Mouse (Mus musculus) heart, embryonic 14.5 days (tissue): ENCODE results near the gene Zfp36l1. TPM values are rescaled to one million over a fixed set of nuclear protein-coding genes. Genes with fewer than 3 reads are reported as not detected.

Experiments used
- ATAC-seq: fragments of 200-750 bp; cut with Nextera tagmentation; 2 replicates; pipeline ENCODE4 v1.8.0; 2017; ENCODE audit warnings: low read depth, moderate TSS enrichment; ENCODE audit not compliant: insufficient number of reproducible peaks, insufficient read depth, low FRiP score
- H3K27ac ChIP-seq, 2 experiments: fragments of 200-500 bp in 1 of 2; fragments of 300-500 bp in 1 of 2; sonication (generic) in 1 of 2; replicated peaks in 1 of 2; 2 replicates each; pipeline ENCODE4 v1.5.1; 2012 to 2014; ENCODE audit warnings: low read depth in 2 of 2, low read length in 2 of 2, control low read depth in 1 of 2, mild to moderate bottlenecking in 1 of 2, mixed read lengths in 1 of 2; ENCODE audit not compliant: control insufficient read depth in 1 of 2, insufficient read depth in 1 of 2
- H3K27me3 ChIP-seq: fragments of 300-500 bp; sonication (generic); 2 replicates; pipeline ENCODE4 v1.6.1; 2014; ENCODE audit warnings: mild to moderate bottlenecking, low read length, control low read depth; ENCODE audit not compliant: control insufficient read depth, insufficient read depth
- H3K36me3 ChIP-seq: fragments of 300-500 bp; sonication (generic); 2 replicates; pipeline ENCODE4 v1.6.1; 2014; ENCODE audit warnings: mild to moderate bottlenecking, control low read depth, low read length, mixed read lengths; ENCODE audit not compliant: control insufficient read depth, insufficient read depth
- H3K4me1 ChIP-seq, 2 experiments: fragments of 200-500 bp in 1 of 2; fragments of 300-500 bp in 1 of 2; sonication (generic) in 1 of 2; 2 replicates each; pipeline ENCODE4 v1.6.1; 2012 to 2014; ENCODE audit warnings: low read length in 2 of 2, control low read depth in 1 of 2, mixed read lengths in 1 of 2; ENCODE audit not compliant: control insufficient read depth in 2 of 2, insufficient read depth in 2 of 2
- H3K4me2 ChIP-seq: fragments of 300-500 bp; sonication (generic); 2 replicates; pipeline ENCODE4 v1.6.1; 2014; ENCODE audit warnings: mild to moderate bottlenecking, low read length
- H3K4me3 ChIP-seq, 2 experiments: fragments of 200-500 bp in 1 of 2; fragments of 300-500 bp in 1 of 2; sonication (generic) in 1 of 2; 2 replicates each; pipeline ENCODE4 v1.5.1; 2012 to 2014; ENCODE audit warnings: low read length in 2 of 2, mild to moderate bottlenecking in 2 of 2, control low read depth in 1 of 2, low read depth in 1 of 2, moderate library complexity in 1 of 2; ENCODE audit not compliant: control insufficient read depth in 1 of 2, insufficient read depth in 1 of 2
- H3K9ac ChIP-seq: fragments of 300-500 bp; sonication (generic); 2 replicates; pipeline ENCODE4 v1.6.1; 2014; ENCODE audit warnings: mild to moderate bottlenecking, low read length
- H3K9me3 ChIP-seq: fragments of 300-500 bp; sonication (generic); 2 replicates; pipeline ENCODE4 v1.6.1; 2016; ENCODE audit warnings: low read length, control low read depth; ENCODE audit not compliant: control insufficient read depth
- WGBS: fragments of 180-500 bp; shearing (Covaris S2); extraction: QIAGEN DNeasy Blood & Tissue Kit; methylation state at CpG from one replicate; pipeline ENCODE4 v1.1.7; 2014; 5-methylcytosine and 5-hydroxymethylcytosine counted together
- polyA plus RNA-seq: library from polyadenylated mRNA; unstranded; fragments of >200 nt; fragmentation: Nextera tagmentation; extraction: Ambion mirVana; gene quantifications from 2 replicates; pipeline ENCODE4 v1.2.1, GENCODE M21; 2014

Zfp36l1 gene
- polyA plus RNA-seq, 1 experiment from 2014 or later, result 125 TPM

- Histone ChIP-seq H3K4me3 (no peak overlapping the region), H3K4me2 (peak overlapping the region; percentile 33), H3K4me1 (peaks cover 8 to 16% of the 10 kb centered on the region in 2 experiments), H3K27me3 (no peaks in the 10 kb centered on the region), H3K27ac (peak overlapping the region; percentile 74 to 78), H3K36me3 (no peaks in the 10 kb centered on the region), H3K9ac (peak overlapping the region; percentile 26; the same call in 1 of the 2 replicates), H3K9me3 (no peaks in the 10 kb centered on the region)
- ATAC-seq, result no peak
- WGBS, result 13% methylated on average over 8 of the region's 8 CpGs
Observed at GRCm38 (mm10) chr12:80091080-80091479, 21.7 kb downstream of the Zfp36l1 start.

GRCm38 (mm10) chr12:80090529-80090928 is 22.3 kb downstream of the Zfp36l1 start:
- Histone ChIP-seq H3K36me3 (no peaks in the 10 kb centered on the region), H3K27ac (peak overlapping the region; percentile 71 to 78), H3K4me2 (no peak overlapping the region), H3K4me1 (peaks cover 8 to 16% of the 10 kb centered on the region in 2 experiments), H3K27me3 (no peaks in the 10 kb centered on the region), H3K4me3 (no peak overlapping the region), H3K9ac (no peak overlapping the region), H3K9me3 (no peaks in the 10 kb centered on the region)
- WGBS, result 60% methylated on average over 5 of the region's 5 CpGs
- no peak for ATAC-seq

DNA sequence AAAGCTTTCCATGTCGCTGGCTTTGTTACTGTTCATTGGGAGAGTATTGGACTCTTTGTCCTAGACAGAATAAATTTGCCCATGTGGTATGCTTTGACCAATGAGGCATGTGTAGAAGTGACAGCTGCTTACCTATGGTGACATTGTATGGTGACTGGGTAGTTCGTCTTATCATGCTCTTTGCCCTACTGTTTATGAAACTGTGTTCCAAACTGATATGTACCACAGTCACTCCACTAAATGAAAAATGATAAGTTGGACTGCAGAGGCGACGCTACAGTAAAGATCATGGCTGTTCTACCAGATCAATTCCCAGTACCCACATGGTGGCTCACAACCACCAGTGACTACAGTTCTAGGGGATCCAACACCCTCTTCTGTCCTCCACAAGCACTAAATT is 24.7 kb downstream of the Zfp36l1 start:
- Histone ChIP-seq H3K4me2 (no peak overlapping the region), H3K27me3 (no peaks in the 10 kb centered on the region), H3K27ac (no peak overlapping the region), H3K4me3 (no peak overlapping the region), H3K4me1 (peaks cover 28 to 38% of the 10 kb centered on the region in 2 experiments), H3K9me3 (no peaks in the 10 kb centered on the region), H3K36me3 (no peaks in the 10 kb centered on the region), H3K9ac (no peak overlapping the region)
- no peak for ATAC-seq
- 85% methylated on average over 4 of the region's 4 CpGs for WGBS

DNA sequence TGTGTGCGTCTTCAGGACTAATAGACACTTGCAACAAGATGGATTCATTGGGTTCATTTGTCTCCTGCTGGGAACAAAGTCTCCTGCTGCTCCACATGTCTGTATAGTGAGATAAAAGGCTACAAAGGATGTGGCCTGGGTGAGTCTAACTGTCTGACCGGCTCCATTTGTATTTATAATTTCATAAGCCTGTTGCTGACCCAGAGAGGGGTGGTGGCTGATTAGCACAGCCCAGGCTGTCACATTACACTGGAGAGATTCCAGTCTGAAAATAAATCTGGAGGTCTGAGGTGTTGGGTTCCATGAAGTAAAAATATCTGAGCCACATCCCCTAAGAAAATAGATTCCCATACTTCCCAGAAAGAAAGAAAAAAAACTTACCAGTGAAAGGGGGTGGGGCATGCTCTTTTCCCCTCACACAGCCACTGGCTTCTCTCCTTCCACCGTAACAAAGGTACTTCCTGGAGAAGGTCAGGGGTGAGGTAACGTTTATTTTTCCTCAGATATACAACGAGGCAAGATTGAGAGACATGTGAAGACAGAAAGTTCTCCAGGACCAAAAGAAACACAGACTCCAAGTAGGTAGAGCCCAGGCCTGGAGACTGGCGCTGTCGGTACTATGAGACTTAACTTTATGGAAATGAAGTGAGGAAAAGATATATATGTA is 28.2 kb downstream of the Zfp36l1 start:
- 21% methylated on average over 7 of the region's 7 CpGs for WGBS
- ATAC-seq, result peak; percentile 33; the same call in 1 of the 2 replicates
- no peaks in the 10 kb centered on the region for H3K36me3 ChIP-seq
- no peaks in the 10 kb centered on the region for H3K27me3 ChIP-seq
- H3K4me2 ChIP-seq, result 0 out of 2 replicates have a peak overlapping the region, but pooled peaks have one; percentile 7
- H3K27ac ChIP-seq, result peak overlapping the region; percentile 88 to 97
- H3K4me3 ChIP-seq, result no peak overlapping the region
- no peaks in the 10 kb centered on the region for H3K9me3 ChIP-seq
- H3K9ac ChIP-seq, result peak overlapping the region; percentile 22; the same call in 1 of the 2 replicates
- H3K4me1 ChIP-seq, result peaks cover 26 to 29% of the 10 kb centered on the region in 2 experiments

DNA sequence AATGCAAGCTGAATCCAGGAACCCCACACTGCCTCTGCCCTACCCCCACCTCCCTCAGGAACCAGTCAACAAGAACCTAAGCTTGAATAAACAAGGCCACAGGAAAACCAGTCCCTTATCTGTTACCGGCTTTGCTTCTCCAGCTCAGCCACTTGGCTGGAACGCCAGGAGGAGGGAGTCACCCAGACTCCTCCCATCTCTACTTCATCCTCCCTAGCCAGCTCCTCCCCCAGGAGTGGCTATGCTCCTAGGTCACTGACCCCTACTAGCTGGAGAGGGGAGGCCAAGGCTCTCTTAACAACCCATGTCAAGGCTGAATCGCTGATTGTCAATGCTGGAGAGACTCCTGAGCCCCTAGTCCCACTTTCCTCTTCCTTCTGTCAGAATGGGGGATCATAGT is 28.9 kb downstream of the Zfp36l1 start:
- H3K4me1 ChIP-seq, result peaks cover 26 to 29% of the 10 kb centered on the region in 2 experiments
- peak; percentile 82 for ATAC-seq
- H3K4me3 ChIP-seq, result no peak overlapping the region
- 2% methylated on average over 3 of the region's 3 CpGs for WGBS
- H3K27me3 ChIP-seq, result no peaks in the 10 kb centered on the region
- peak overlapping the region; percentile 88 to 97 for H3K27ac ChIP-seq
- peak overlapping the region; percentile 45 for H3K9ac ChIP-seq
- peak overlapping the region; percentile 7; the same call in 1 of the 2 replicates for H3K4me2 ChIP-seq
- no peaks in the 10 kb centered on the region for H3K36me3 ChIP-seq
- H3K9me3 ChIP-seq, result no peaks in the 10 kb centered on the region

GRCm38 (mm10) chr12:80083133-80083821 is 29.5 kb downstream of the Zfp36l1 start:
- H3K27ac ChIP-seq, result peak overlapping the region; percentile 88 to 97
- no peak overlapping the region for H3K4me3 ChIP-seq
- WGBS, result 46% methylated on average over 7 of the region's 7 CpGs
- H3K36me3 ChIP-seq, result no peaks in the 10 kb centered on the region
- peak overlapping the region; percentile 45 for H3K9ac ChIP-seq
- H3K27me3 ChIP-seq, result no peaks in the 10 kb centered on the region
- peak overlapping the region; percentile 4; the same call in 1 of the 2 replicates for H3K4me2 ChIP-seq
- ATAC-seq, result 0 out of 2 replicates have a peak, but pooled peaks have one; percentile 23
- no peaks in the 10 kb centered on the region for H3K9me3 ChIP-seq
- peaks cover 26 to 29% of the 10 kb centered on the region in 2 experiments for H3K4me1 ChIP-seq

DNA sequence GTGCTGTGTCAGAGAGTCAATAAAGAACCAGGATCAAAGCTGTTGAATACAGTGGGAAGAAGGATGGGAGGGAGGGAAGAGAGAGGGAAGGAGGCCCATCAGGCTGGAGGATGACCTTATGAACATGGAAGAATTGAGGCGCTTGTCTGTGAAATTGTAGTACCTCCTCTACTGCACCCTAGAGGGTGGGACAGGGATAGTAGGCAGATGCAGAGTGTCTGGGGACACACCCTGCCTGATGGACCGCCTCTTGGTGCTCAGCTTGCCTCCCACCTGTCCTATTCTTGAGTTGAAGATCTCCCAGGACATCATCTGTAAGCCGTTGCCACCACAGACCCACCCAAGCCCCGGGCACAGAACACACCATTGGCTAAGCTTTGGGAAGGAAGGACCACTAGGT is 30.1 kb downstream of the Zfp36l1 start:
- no peak for ATAC-seq
- Histone ChIP-seq H3K9ac (no peak overlapping the region), H3K36me3 (no peaks in the 10 kb centered on the region)

More for the DNA sequence above, 30.1 kb downstream of the Zfp36l1 start:
- H3K4me1 ChIP-seq, result peaks cover 26 to 29% of the 10 kb centered on the region in 2 experiments
- no peak overlapping the region for H3K4me3 ChIP-seq
- peak overlapping the region; percentile 88 to 97 for H3K27ac ChIP-seq
- H3K4me2 ChIP-seq, result no peak overlapping the region
- H3K27me3 ChIP-seq, result no peaks in the 10 kb centered on the region
- 91% methylated on average over 4 of the region's 4 CpGs for WGBS
- H3K9me3 ChIP-seq, result no peaks in the 10 kb centered on the region
